Mouse (Mus musculus) erythroblast, embryonic 14.5 days (primary cell): ENCODE measurements around the gene Olfr1275.

ENCODE experiments used
- GATA1 ChIP-seq: IDR thresholded peaks from 2 replicates; pipeline ENCODE4 v1.6.1; 2012; ENCODE audit warnings: low read length, inconsistent platforms, mixed read lengths
- TAL1 ChIP-seq: IDR thresholded peaks from 3 replicates; pipeline ENCODE4 v1.6.1; 2012; ENCODE audit warnings: low read length, inconsistent platforms, mixed read lengths

- no peak for TF ChIP-seq GATA1
- TF ChIP-seq TAL1: no peak
Observed at GRCm38 (mm10) chr2:111235186-111235585, at the start of gene Olfr1275.
